ENCODE assay signal across 12 mouse cellular contexts in genomic region chr2:106513025-106513386, GRCm38 (mm10).
DNase-seq lines count a peak whose midpoint lies in the region; ATAC-seq lines count a peak whose summit lies in the region.
"Had no signal": no experiment of that assay in that cellular context is flagged by ENCODE, and none has a peak within 500 bp of the region (broad histone marks: within the 10 kb centered on the region; RNA-seq: fewer than 3 reads in every experiment).

No protein-coding gene starts in this region.

- no peak overlapping the region for H3K27ac ChIP-seq in neural tube, embryonic 12.5 days
- H3K27ac ChIP-seq in hindbrain, embryonic 12.5 days: 0 out of 2 replicates have a peak overlapping the region, but pooled peaks have one; percentile 2
- peak overlapping the region; percentile 72 for H3K27ac ChIP-seq in midbrain, embryonic 14.5 days (replicated peaks; ENCODE audit: low read depth, low read length)
- H3K27ac ChIP-seq: liver, embryonic 12.5 days had no signal

- DNase-seq in neural tube, embryonic 10.5 days (ENCODE audit: extremely low spot score, low spot score): no peak
- peak; percentile 72 for DNase-seq in midbrain, embryonic 14.5 days
- DNase-seq in gastrocnemius, adult 18-20 months (ENCODE audit: low spot score): no peak
- no peak for DNase-seq in frontal cortex, postnatal 25 days (ENCODE audit: low spot score in 2 of 2)
- no peak for DNase-seq in layer of hippocampus, adult 11-12 months (ENCODE audit: low spot score)
- DNase-seq: cerebellum, adult 11-12 months; layer of hippocampus, adult 9-11 months; right cerebral cortex, postnatal 25 days; thymus, adult 18-20 months had no signal

- H3K4me3 ChIP-seq in neural tube, embryonic 12.5 days: no peak overlapping the region
- H3K4me3 ChIP-seq in hindbrain, embryonic 12.5 days: no peak overlapping the region
- peak overlapping the region; percentile 19 for H3K4me3 ChIP-seq in midbrain, embryonic 14.5 days (replicated peaks; ENCODE audit: low read depth, low read length)
- H3K4me3 ChIP-seq: liver, embryonic 12.5 days had no signal

- H3K36me3 ChIP-seq in neural tube, embryonic 12.5 days: no peaks in the 10 kb centered on the region
- H3K36me3 ChIP-seq in hindbrain, embryonic 12.5 days: no peaks in the 10 kb centered on the region
- no peaks in the 10 kb centered on the region for H3K36me3 ChIP-seq in midbrain, embryonic 14.5 days (ENCODE audit: control insufficient read depth, insufficient read depth, low read length)
- H3K36me3 ChIP-seq: liver, embryonic 12.5 days had no signal

- H3K27me3 ChIP-seq in neural tube, embryonic 12.5 days (replicated peaks): no peaks in the 10 kb centered on the region
- no peaks in the 10 kb centered on the region for H3K27me3 ChIP-seq in hindbrain, embryonic 12.5 days
- no peaks in the 10 kb centered on the region for H3K27me3 ChIP-seq in midbrain, embryonic 14.5 days (ENCODE audit: control insufficient read depth, insufficient read depth, low read length)
- H3K27me3 ChIP-seq: liver, embryonic 12.5 days had no signal

- ATAC-seq in neural tube, embryonic 12.5 days (ENCODE audit: low FRiP score, low read depth): peak; percentile 86
- peak; percentile 93 for ATAC-seq in hindbrain, embryonic 12.5 days (ENCODE audit: low FRiP score)
- peak; percentile 85 for ATAC-seq in midbrain, embryonic 14.5 days (ENCODE audit: low FRiP score, low TSS enrichment)
- ATAC-seq: liver, embryonic 12.5 days had no signal

- no peak overlapping the region for H3K9ac ChIP-seq in neural tube, embryonic 12.5 days
- H3K9ac ChIP-seq in hindbrain, embryonic 12.5 days: no peak overlapping the region
- H3K9ac ChIP-seq in midbrain, embryonic 14.5 days (replicated peaks; ENCODE audit: low read length): peak overlapping the region; percentile 10; the same call in 1 of the 2 replicates
- H3K9ac ChIP-seq: liver, embryonic 12.5 days had no signal

- no peaks in the 10 kb centered on the region for H3K9me3 ChIP-seq in neural tube, embryonic 12.5 days
- H3K9me3 ChIP-seq in hindbrain, embryonic 12.5 days (replicated peaks): no peaks in the 10 kb centered on the region
- H3K9me3 ChIP-seq in midbrain, embryonic 14.5 days (ENCODE audit: control insufficient read depth, low read length): no peaks in the 10 kb centered on the region
- H3K9me3 ChIP-seq: liver, embryonic 12.5 days had no signal

- H3K4me2 ChIP-seq in neural tube, embryonic 12.5 days (replicated peaks): 0 out of 2 replicates have a peak overlapping the region, but pooled peaks have one; percentile 12
- peak overlapping the region; percentile 29; the same call in 1 of the 2 replicates for H3K4me2 ChIP-seq in hindbrain, embryonic 12.5 days (replicated peaks)
- peak overlapping the region; percentile 44 for H3K4me2 ChIP-seq in midbrain, embryonic 14.5 days (ENCODE audit: low read length)

- H3K4me1 ChIP-seq in neural tube, embryonic 12.5 days: peaks cover 10% of the 10 kb centered on the region
- H3K4me1 ChIP-seq in hindbrain, embryonic 12.5 days: peaks cover 8% of the 10 kb centered on the region
- peaks cover 17% of the 10 kb centered on the region for H3K4me1 ChIP-seq in midbrain, embryonic 14.5 days (ENCODE audit: control insufficient read depth, insufficient read depth, low read length)
- H3K4me1 ChIP-seq: liver, embryonic 12.5 days had no signal

- WGBS in neural tube, embryonic 12.5 days: 38% methylated on average over 5 of the region's 5 CpGs
- 35% methylated on average over 5 of the region's 5 CpGs for WGBS in hindbrain, embryonic 12.5 days
- 16% methylated on average over 5 of the region's 5 CpGs for WGBS in midbrain, embryonic 14.5 days
